Mouse (Mus musculus): ENCODE data around the gene 5530401A14Rik. TPM values are rescaled to one million over a fixed set of nuclear protein-coding genes. Genes with fewer than 3 reads are reported as not detected.

The 5530401A14Rik gene
- polyA plus RNA-seq, 1 experiment from 2014 or later, result not detected

DNA sequence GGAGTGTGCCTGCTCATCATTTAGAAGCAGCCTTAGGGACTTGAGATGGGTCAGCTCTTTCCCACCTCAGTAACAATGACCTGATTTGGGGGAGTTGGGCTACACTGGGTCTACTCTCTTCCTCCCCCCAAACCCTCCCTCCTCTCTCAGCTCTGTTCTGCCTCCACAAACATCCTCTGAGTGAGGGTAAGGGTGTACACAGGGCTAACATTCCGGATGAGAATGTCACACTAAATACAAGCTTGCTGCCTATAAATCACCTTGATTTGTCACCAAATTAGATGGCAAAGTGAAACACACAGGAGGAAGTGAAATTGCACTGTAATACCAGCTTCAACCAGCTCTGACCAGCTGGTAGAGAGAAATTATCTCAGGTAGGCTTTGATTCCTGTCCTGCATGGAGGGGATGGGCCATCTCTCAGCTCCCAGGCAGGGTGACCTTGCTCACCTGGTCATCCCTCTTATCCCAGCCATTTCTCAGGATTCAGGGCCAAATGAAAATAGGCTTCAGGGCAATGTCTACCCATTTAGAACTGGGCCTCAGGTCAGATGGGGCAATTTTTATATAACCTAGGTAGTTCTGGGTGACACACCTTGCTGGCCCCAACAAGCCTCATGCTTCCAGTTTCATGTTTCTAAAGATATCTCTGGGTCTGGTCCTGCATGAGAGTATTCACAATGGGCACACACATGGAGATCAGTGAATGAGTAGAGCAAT lies 12.5 kb upstream of the 5530401A14Rik start:
- no peak overlapping the region for H3K9ac ChIP-seq (ENCODE audit: low read depth, low read length)
- 48% methylated on average over 1 of the region's 1 CpGs for WGBS
- DNase-seq (ENCODE audit: low spot score) (no peak), ATAC-seq (ENCODE audit: low read depth) (no peak)
- no peaks in the 10 kb centered on the region for H3K4me1 ChIP-seq (ENCODE audit: control insufficient read depth, insufficient read depth, low read length)
- H3K27me3 ChIP-seq (replicated peaks; ENCODE audit: control insufficient read depth, insufficient read depth, low read length), result no peaks in the 10 kb centered on the region
- no peak overlapping the region for H3K27ac ChIP-seq (replicated peaks; ENCODE audit: low read depth, low read length)
- H3K4me2 ChIP-seq (ENCODE audit: low read depth, low read length), result no peak overlapping the region
- H3K36me3 ChIP-seq (ENCODE audit: control insufficient read depth, insufficient read depth, low read length), result no peaks in the 10 kb centered on the region
- H3K4me3 ChIP-seq (ENCODE audit: low read depth, low read length), result no peak overlapping the region
- H3K9me3 ChIP-seq (ENCODE audit: control insufficient read depth, low read length), result no peaks in the 10 kb centered on the region

DNA sequence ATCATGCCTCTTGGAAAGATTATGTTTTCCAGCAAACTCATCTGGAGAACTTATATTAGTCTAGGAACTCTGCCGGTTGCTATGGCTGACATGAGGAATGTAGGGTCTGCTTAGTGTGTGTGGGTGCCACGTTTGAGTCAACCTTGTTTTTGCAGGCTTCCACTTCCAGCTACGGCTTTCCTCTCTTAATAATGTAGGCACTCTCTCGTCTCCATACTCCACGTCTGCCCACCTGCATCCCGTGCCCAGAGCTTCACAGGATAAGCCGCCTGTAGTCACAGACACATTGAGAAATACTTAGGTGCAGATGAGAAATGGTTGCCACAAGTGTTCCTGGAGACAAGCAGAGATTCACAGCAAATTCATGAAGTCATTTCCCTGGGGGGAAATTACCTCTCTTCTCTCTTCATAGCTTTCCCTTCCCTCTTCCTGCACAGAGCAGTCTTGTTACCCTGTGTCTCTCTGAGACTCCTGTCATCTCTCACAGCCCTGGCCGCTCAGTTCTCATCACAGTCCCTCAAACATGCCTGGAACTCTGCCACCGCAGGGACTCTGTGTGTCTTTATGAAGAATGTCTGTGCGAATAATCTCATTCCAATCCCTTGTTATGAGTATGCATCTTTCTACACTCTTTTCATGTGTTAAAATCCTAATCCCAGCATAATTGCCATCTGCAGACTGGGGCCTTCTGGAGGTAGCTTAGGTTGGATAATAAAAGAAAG lies 5.3 kb downstream of the 5530401A14Rik start:
- H3K9ac ChIP-seq (ENCODE audit: low read depth, low read length), result no peak overlapping the region
- no peak overlapping the region for H3K4me3 ChIP-seq (ENCODE audit: low read depth, low read length)
- no peak for ATAC-seq (ENCODE audit: low read depth)
- H3K9me3 ChIP-seq (ENCODE audit: control insufficient read depth, low read length), result no peaks in the 10 kb centered on the region
- H3K27ac ChIP-seq (replicated peaks; ENCODE audit: low read depth, low read length), result no peak overlapping the region
- WGBS, result 50% methylated on average over 10 of the region's 10 CpGs
- H3K27me3 ChIP-seq (replicated peaks; ENCODE audit: control insufficient read depth, insufficient read depth, low read length), result no peaks in the 10 kb centered on the region
- peak; percentile 34 for DNase-seq (ENCODE audit: low spot score)
- no peaks in the 10 kb centered on the region for H3K36me3 ChIP-seq (ENCODE audit: control insufficient read depth, insufficient read depth, low read length)
- no peak overlapping the region for H3K4me2 ChIP-seq (ENCODE audit: low read depth, low read length)
- H3K4me1 ChIP-seq (ENCODE audit: control insufficient read depth, insufficient read depth, low read length), result peaks cover 4% of the 10 kb centered on the region; the same call in 1 of the 2 replicates

DNA sequence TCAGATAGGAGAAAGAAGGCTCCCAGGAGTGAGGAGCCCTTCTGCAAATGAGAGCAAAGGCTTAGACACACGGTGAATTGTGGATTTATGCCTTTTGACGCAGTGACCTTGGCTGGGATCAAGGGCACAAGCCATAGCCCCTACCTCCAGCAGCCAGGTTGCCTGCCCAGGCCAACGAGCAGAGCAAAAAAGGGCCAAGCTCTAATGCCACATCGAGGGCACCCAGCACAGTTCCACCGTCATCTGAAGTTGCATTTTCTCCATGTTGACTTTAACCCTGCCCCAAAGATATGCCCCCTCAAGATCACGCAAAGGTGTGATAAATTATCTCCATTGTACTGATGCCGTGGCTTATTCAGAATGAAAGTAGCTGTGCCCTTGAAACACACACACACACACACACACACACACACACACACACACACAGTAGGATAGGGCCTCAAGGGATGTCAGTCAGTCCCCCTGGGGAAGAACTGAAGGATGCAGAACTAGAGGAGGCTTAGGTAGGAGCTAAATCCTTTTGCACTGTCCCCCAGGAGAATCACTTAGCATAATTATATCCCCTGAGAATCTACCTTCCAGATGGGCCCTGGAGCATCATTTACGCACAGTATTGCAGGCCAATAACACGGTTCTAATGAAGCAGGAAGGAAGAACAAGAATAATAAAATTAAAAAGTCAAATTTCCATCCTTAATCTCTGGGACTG lies 11.2 kb downstream of the 5530401A14Rik start:
- ATAC-seq (ENCODE audit: low read depth), result peak; percentile 87; the same call in 1 of the 2 replicates
- peak; percentile 17 for DNase-seq (ENCODE audit: low spot score)
- no peak overlapping the region for H3K9ac ChIP-seq (ENCODE audit: low read depth, low read length)
- no peaks in the 10 kb centered on the region for H3K36me3 ChIP-seq (ENCODE audit: control insufficient read depth, insufficient read depth, low read length)
- 54% methylated on average over 9 of the region's 9 CpGs for WGBS
- H3K4me2 ChIP-seq (ENCODE audit: low read depth, low read length), result no peak overlapping the region
- no peaks in the 10 kb centered on the region for H3K4me1 ChIP-seq (ENCODE audit: control insufficient read depth, insufficient read depth, low read length)
- H3K27me3 ChIP-seq (replicated peaks; ENCODE audit: control insufficient read depth, insufficient read depth, low read length), result no peaks in the 10 kb centered on the region
- no peak overlapping the region for H3K4me3 ChIP-seq (ENCODE audit: low read depth, low read length)
- H3K27ac ChIP-seq (replicated peaks; ENCODE audit: low read depth, low read length), result no peak overlapping the region
- no peaks in the 10 kb centered on the region for H3K9me3 ChIP-seq (ENCODE audit: control insufficient read depth, low read length)

DNA sequence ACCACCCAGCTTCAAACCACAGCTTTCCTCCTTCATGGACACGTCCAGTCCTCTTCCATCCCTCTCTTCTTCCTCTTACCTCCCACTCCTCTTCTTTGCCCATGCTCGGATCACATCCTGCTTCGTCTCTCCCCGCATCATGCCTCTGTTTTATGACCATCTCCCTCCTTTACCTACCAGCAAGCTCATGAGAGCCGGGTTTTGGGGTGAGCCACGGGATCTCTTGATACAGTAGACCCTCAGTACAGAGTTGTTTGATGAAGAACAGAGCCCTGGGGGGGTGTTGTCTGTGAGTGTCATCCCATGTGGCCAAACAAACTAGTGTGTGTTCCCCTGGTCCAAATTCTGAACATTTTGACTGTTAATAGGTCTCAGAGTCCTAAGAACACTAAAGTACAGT lies 36.0 kb downstream of the 5530401A14Rik start:
- ATAC-seq (ENCODE audit: low read depth) (no peak), DNase-seq (ENCODE audit: low spot score) (no peak)
- Histone ChIP-seq H3K27me3 (replicated peaks; ENCODE audit: control insufficient read depth, insufficient read depth, low read length) (no peaks in the 10 kb centered on the region), H3K4me3 (ENCODE audit: low read depth, low read length) (no peak overlapping the region), H3K9me3 (ENCODE audit: control insufficient read depth, low read length) (no peaks in the 10 kb centered on the region), H3K27ac (replicated peaks; ENCODE audit: low read depth, low read length) (no peak overlapping the region), H3K4me2 (ENCODE audit: low read depth, low read length) (no peak overlapping the region), H3K9ac (ENCODE audit: low read depth, low read length) (no peak overlapping the region), H3K36me3 (ENCODE audit: control insufficient read depth, insufficient read depth, low read length) (no peaks in the 10 kb centered on the region), H3K4me1 (ENCODE audit: control insufficient read depth, insufficient read depth, low read length) (no peaks in the 10 kb centered on the region)
- WGBS, result 84% methylated on average over 6 of the region's 6 CpGs

DNA sequence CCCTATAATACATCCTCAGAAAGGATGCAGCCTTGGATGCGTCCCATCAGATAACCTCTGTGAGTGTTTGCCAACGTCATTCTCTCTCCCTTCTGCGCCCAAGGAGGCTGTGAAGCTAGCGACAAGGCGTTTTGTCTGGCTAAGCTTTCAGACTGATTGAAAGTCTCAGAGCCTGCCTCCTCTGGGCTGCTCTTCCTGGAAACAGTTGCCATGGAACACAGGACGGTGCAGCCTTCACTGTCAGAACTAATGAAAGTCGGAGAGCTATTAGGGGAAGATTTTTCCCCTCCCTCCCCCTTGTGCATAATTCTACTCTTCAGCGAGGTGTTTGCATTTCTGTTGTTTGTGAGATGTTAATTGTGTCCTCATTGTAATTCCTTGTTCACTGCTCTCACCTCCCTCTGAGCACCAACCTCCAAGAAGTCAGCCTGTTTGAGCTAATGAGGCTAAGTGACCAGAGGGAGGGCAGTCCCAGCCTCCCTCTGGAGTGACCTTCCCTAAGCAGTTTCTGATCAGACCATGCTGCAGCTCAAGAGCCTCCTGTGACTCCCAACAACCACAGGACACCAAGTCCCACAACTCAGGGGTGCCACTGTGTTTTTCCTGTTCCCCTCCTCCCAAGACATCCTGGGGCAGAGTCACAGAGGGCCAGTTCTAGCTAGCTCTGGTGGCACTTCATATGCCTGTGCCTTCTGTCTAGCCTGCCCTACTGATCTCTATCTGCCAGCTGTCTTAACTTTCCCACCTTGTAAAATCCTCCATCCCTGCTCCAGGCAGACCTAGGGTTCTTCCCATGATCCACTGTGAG lies 37.3 kb downstream of the 5530401A14Rik start:
- no peaks in the 10 kb centered on the region for H3K27me3 ChIP-seq (replicated peaks; ENCODE audit: control insufficient read depth, insufficient read depth, low read length)
- no peaks in the 10 kb centered on the region for H3K9me3 ChIP-seq (ENCODE audit: control insufficient read depth, low read length)
- WGBS, result 11% methylated on average over 8 of the region's 8 CpGs
- H3K27ac ChIP-seq (replicated peaks; ENCODE audit: low read depth, low read length), result no peak overlapping the region
- no peaks in the 10 kb centered on the region for H3K36me3 ChIP-seq (ENCODE audit: control insufficient read depth, insufficient read depth, low read length)
- no peaks in the 10 kb centered on the region for H3K4me1 ChIP-seq (ENCODE audit: control insufficient read depth, insufficient read depth, low read length)
- H3K9ac ChIP-seq (ENCODE audit: low read depth, low read length), result no peak overlapping the region
- peak; percentile 20 for DNase-seq (ENCODE audit: low spot score)
- H3K4me3 ChIP-seq (ENCODE audit: low read depth, low read length), result no peak overlapping the region
- H3K4me2 ChIP-seq (ENCODE audit: low read depth, low read length), result no peak overlapping the region
- no peak; the same call in 1 of the 2 replicates for ATAC-seq (ENCODE audit: low read depth)

DNA sequence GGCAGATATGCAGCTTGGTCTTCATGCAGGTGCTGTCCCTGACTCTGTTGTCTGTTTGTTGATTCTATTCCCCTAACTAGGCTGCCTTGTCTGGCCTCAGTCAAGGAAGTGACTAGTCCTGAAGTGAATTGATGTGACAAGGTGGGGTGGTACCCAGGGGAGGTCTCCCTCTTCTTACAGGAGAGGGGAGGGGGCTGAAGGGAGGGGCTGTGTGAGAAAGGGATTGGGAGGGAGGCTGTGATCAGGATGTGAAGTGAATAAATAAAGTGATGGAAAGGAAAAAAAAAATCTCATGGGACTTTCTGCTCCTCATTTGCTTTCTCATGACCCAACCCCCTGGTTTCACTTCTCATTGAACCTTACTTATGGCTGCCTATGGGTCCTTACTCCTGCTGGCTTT lies 41.8 kb downstream of the 5530401A14Rik start:
- H3K4me3 ChIP-seq (ENCODE audit: low read depth, low read length), result no peak overlapping the region
- no peaks in the 10 kb centered on the region for H3K4me1 ChIP-seq (ENCODE audit: control insufficient read depth, insufficient read depth, low read length)
- ATAC-seq (ENCODE audit: low read depth) (no peak), DNase-seq (ENCODE audit: low spot score) (no peak)
- H3K27ac ChIP-seq (replicated peaks; ENCODE audit: low read depth, low read length), result no peak overlapping the region
- H3K27me3 ChIP-seq (replicated peaks; ENCODE audit: control insufficient read depth, insufficient read depth, low read length), result 0 out of 2 replicates have a peak, but pooled peaks cover 5% of the 10 kb centered on the region
- H3K9me3 ChIP-seq (ENCODE audit: control insufficient read depth, low read length), result no peaks in the 10 kb centered on the region
- H3K4me2 ChIP-seq (ENCODE audit: low read depth, low read length), result no peak overlapping the region
- H3K36me3 ChIP-seq (ENCODE audit: control insufficient read depth, insufficient read depth, low read length), result no peaks in the 10 kb centered on the region
- H3K9ac ChIP-seq (ENCODE audit: low read depth, low read length), result no peak overlapping the region

DNA sequence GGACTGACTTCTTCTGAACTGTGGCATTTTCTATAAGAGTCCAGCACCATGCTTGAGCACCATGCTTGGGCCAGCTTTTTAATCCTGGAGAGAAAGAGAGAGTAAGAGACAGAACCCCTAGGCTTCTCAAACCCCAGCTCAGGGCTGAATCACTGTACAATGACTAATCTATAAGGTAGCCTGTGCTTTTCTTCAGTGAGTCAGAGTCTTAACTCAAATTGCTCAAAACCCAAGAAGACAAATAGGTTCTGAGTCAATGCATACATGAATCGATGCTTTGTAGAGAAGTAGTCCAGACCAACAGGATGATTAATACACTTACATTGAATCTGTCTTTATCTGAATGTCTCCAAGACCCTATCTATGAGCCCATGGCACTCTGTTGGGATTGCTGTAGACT lies 48.3 kb downstream of the 5530401A14Rik start:
- ATAC-seq (ENCODE audit: low read depth), result no peak
- 85% methylated on average over 1 of the region's 1 CpGs for WGBS

DNA sequence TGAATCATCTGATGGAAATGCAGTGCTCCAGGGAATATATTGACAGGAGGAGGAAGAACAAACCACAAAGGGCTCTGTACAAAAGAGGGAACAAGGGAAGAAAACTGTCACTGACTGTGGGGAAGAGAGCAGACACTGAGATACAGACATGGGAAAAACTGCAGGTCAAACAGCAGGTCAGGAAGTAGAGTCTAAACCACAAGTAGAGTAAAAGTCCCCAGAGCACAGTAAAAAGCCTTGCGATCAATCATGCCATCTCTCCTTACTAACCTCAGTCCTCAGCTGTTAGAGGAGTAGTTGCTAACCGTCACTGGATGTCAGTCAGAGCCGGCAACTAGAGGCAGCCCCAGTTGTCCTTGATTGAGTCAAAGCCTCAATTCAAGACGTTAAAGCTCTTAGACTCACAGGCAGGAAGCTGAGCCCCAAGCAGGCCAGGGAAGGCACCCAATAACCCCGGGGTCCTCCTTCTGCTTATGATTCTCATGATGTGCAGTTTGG lies 49.0 kb downstream of the 5530401A14Rik start:
- Histone ChIP-seq H3K36me3 (ENCODE audit: control insufficient read depth, insufficient read depth, low read length) (no peaks in the 10 kb centered on the region), H3K4me2 (ENCODE audit: low read depth, low read length) (no peak overlapping the region), H3K4me1 (ENCODE audit: control insufficient read depth, insufficient read depth, low read length) (no peaks in the 10 kb centered on the region), H3K4me3 (ENCODE audit: low read depth, low read length) (no peak overlapping the region), H3K9ac (ENCODE audit: low read depth, low read length) (no peak overlapping the region), H3K27me3 (replicated peaks; ENCODE audit: control insufficient read depth, insufficient read depth, low read length) (no peaks in the 10 kb centered on the region), H3K27ac (replicated peaks; ENCODE audit: low read depth, low read length) (no peak overlapping the region), H3K9me3 (ENCODE audit: control insufficient read depth, low read length) (no peaks in the 10 kb centered on the region)
- ATAC-seq (ENCODE audit: low read depth) (no peak), DNase-seq (ENCODE audit: low spot score) (no peak)
- 63% methylated on average over 5 of the region's 5 CpGs for WGBS

More for the DNA sequence above, 48.3 kb downstream of the 5530401A14Rik start:
- DNase-seq (ENCODE audit: low spot score), result no peak
- Histone ChIP-seq H3K9ac (ENCODE audit: low read depth, low read length) (no peak overlapping the region), H3K4me3 (ENCODE audit: low read depth, low read length) (no peak overlapping the region), H3K9me3 (ENCODE audit: control insufficient read depth, low read length) (no peaks in the 10 kb centered on the region), H3K4me2 (ENCODE audit: low read depth, low read length) (no peak overlapping the region), H3K4me1 (ENCODE audit: control insufficient read depth, insufficient read depth, low read length) (no peaks in the 10 kb centered on the region), H3K36me3 (ENCODE audit: control insufficient read depth, insufficient read depth, low read length) (no peaks in the 10 kb centered on the region), H3K27me3 (replicated peaks; ENCODE audit: control insufficient read depth, insufficient read depth, low read length) (0 out of 2 replicates have a peak, but pooled peaks cover 5% of the 10 kb centered on the region), H3K27ac (replicated peaks; ENCODE audit: low read depth, low read length) (no peak overlapping the region)
